Mouse (Mus musculus) lung, adult 2 months (tissue): ENCODE measurements around the gene Mrc2.

Experiments
- CTCF ChIP-seq: fragments of 200-500 bp; IDR thresholded peaks from 2 replicates; pipeline ENCODE4 v1.5.1; 2011; ENCODE audit warnings: mild to moderate bottlenecking, low read length, control low read depth; ENCODE audit not compliant: insufficient read depth
- POLR2A ChIP-seq: fragments of 200-500 bp; IDR thresholded peaks from 2 replicates; pipeline ENCODE4 v1.6.1; 2011; ENCODE audit warnings: low read depth, mild to moderate bottlenecking, control low read depth, low read length, borderline replicate concordance; ENCODE audit errors: extremely low read depth

DNA sequence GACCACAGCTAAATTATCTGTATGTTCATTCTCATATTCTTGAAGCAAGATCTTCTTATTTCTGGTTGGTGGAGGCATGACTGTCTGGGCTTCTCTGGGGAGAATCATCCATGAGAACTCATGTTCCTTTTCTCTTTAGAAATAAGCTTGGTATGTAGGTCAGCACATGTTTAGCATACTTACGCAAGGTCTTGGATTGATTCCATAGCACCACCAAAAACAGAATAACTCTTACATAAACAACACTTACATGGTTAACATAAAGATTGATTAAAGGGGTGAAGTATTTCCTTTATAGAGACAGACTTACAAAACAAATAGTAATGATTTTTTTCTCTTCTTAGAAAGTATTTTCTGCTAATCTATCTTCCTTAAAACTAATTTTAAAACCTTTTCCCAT is 46.1 kb upstream of the Mrc2 start:
- TF ChIP-seq POLR2A = no peak
- TF ChIP-seq CTCF = no peak
